Mouse (Mus musculus): ENCODE results near the gene Rfx2. TPM values are rescaled to one million over a fixed set of nuclear protein-coding genes. Genes with fewer than 3 reads are reported as not detected.
A peak's percentile ranks its signal among the peaks of the same experiment; 100 is the strongest.

Gene Rfx2
- polyA plus RNA-seq, 1 experiment from 2014 or later, result 2.5 TPM

GRCm38 (mm10) chr17:56869481-56869977 lies 38.7 kb upstream of the Rfx2 start:
- no peak for ATAC-seq
- 81% methylated on average over 9 of the region's 9 CpGs for WGBS
- H3K9ac ChIP-seq (ENCODE audit: low read depth, low read length), result no peak overlapping the region
- H3K27me3 ChIP-seq (replicated peaks; ENCODE audit: control insufficient read depth, insufficient read depth, low read length), result no peaks in the 10 kb centered on the region
- no peak overlapping the region for H3K4me2 ChIP-seq (ENCODE audit: low read depth, low read length)
- H3K27ac ChIP-seq (ENCODE audit: low read length), result no peak overlapping the region
- H3K36me3 ChIP-seq (ENCODE audit: control insufficient read depth, insufficient read depth, low read length), result no peaks in the 10 kb centered on the region
- H3K4me1 ChIP-seq (ENCODE audit: control insufficient read depth, insufficient read depth, low read length), result no peaks in the 10 kb centered on the region
- H3K9me3 ChIP-seq (ENCODE audit: control insufficient read depth, low read length), result peaks cover 5% of the 10 kb centered on the region
- H3K4me3 ChIP-seq (ENCODE audit: low read length), result no peak overlapping the region

- Histone ChIP-seq H3K27ac (ENCODE audit: low read length) (no peak overlapping the region), H3K9me3 (ENCODE audit: control insufficient read depth, low read length) (peaks cover 5% of the 10 kb centered on the region), H3K27me3 (replicated peaks; ENCODE audit: control insufficient read depth, insufficient read depth, low read length) (no peaks in the 10 kb centered on the region), H3K36me3 (ENCODE audit: control insufficient read depth, insufficient read depth, low read length) (no peaks in the 10 kb centered on the region), H3K4me1 (ENCODE audit: control insufficient read depth, insufficient read depth, low read length) (no peaks in the 10 kb centered on the region), H3K9ac (ENCODE audit: low read depth, low read length) (no peak overlapping the region), H3K4me2 (ENCODE audit: low read depth, low read length) (no peak overlapping the region), H3K4me3 (ENCODE audit: low read length) (no peak overlapping the region)
- 71% methylated on average over 7 of the region's 7 CpGs for WGBS
- no peak for ATAC-seq
Measured at GRCm38 (mm10) chr17:56866071-56866470, 35.3 kb upstream of the Rfx2 start.

DNA sequence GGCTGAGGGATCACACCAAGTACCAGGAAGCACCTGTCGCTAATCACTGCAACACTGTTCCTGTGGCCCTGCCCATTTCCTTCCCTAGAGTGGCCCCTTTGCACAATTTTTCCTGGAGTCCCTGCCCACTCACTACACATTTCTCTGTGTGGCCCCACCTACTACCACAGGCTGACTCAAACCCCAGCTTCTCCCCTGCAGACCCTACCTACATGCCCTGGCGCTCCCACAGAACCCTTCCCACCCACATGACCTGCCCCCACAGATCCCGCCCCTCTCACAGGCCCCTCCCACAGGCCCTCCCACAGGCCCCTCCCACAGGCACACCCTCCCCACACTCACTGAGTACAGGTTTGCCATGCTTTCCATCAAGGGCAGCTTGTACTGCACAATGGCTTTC lies 30.4 kb upstream of the Rfx2 start:
- ATAC-seq, result peak; percentile 83
- H3K4me1 ChIP-seq (ENCODE audit: control insufficient read depth, insufficient read depth, low read length), result no peaks in the 10 kb centered on the region
- H3K27me3 ChIP-seq (replicated peaks; ENCODE audit: control insufficient read depth, insufficient read depth, low read length), result no peaks in the 10 kb centered on the region
- WGBS, result 53% methylated on average over 3 of the region's 3 CpGs
- no peak overlapping the region for H3K4me2 ChIP-seq (ENCODE audit: low read depth, low read length)
- H3K9me3 ChIP-seq (ENCODE audit: control insufficient read depth, low read length), result no peaks in the 10 kb centered on the region
- no peak overlapping the region; the same call in 1 of the 2 replicates for H3K27ac ChIP-seq (ENCODE audit: low read length)
- H3K9ac ChIP-seq (ENCODE audit: low read depth, low read length), result no peak overlapping the region
- no peaks in the 10 kb centered on the region for H3K36me3 ChIP-seq (ENCODE audit: control insufficient read depth, insufficient read depth, low read length)
- no peak overlapping the region for H3K4me3 ChIP-seq (ENCODE audit: low read length)

DNA sequence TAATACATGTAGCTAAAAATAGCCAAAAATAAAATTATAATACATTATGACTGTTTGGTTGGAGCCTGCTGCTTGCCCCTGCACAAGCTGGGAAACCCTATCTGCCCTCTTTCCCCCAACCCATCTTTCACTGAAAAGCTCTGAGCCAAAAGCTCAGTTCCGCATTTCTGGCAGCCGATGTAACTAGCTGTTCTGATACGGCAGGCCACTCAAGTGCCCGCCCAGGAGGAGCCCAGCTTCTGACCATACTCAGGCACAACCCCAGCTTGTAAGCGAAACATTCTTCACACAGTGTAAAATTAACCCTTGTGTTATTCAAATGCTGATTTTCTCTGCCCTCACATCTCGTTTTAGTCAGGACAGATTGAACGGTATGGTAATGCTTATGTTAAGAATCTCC lies 28.1 kb upstream of the Rfx2 start:
- no peak for ATAC-seq

DNA sequence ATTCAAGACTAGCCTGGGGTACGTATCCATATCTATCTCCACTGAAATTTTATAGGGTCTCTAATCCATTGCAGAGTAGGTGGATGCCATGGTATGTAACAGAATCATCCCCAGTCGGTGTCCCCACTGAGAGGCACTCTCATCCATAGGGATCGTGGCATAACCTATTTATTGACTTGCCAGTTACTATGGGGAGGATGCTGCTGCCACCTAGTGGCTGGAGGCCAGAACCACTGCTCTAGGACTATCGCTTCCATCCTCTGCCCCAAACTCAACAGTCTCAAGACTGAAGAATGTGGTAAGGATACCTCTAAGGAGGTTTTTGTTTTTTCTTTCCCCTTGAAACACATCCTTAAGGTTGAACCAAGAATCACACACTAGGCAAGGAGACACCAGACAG lies 27.4 kb upstream of the Rfx2 start:
- Histone ChIP-seq H3K27ac (ENCODE audit: low read length) (0 out of 2 replicates have a peak overlapping the region, but pooled peaks have one; percentile 35), H3K4me3 (ENCODE audit: low read length) (no peak overlapping the region), H3K9me3 (ENCODE audit: control insufficient read depth, low read length) (no peaks in the 10 kb centered on the region), H3K9ac (ENCODE audit: low read depth, low read length) (no peak overlapping the region), H3K4me1 (ENCODE audit: control insufficient read depth, insufficient read depth, low read length) (no peaks in the 10 kb centered on the region), H3K36me3 (ENCODE audit: control insufficient read depth, insufficient read depth, low read length) (no peaks in the 10 kb centered on the region), H3K27me3 (replicated peaks; ENCODE audit: control insufficient read depth, insufficient read depth, low read length) (no peaks in the 10 kb centered on the region), H3K4me2 (ENCODE audit: low read depth, low read length) (no peak overlapping the region)
- ATAC-seq, result 0 out of 2 replicates have a peak, but pooled peaks have one; percentile 25
- 50% methylated on average over 4 of the region's 4 CpGs for WGBS

More for the DNA sequence above, 28.1 kb upstream of the Rfx2 start:
- H3K4me3 ChIP-seq (ENCODE audit: low read length), result no peak overlapping the region
- H3K4me1 ChIP-seq (ENCODE audit: control insufficient read depth, insufficient read depth, low read length), result no peaks in the 10 kb centered on the region
- H3K27me3 ChIP-seq (replicated peaks; ENCODE audit: control insufficient read depth, insufficient read depth, low read length), result no peaks in the 10 kb centered on the region
- no peak overlapping the region for H3K9ac ChIP-seq (ENCODE audit: low read depth, low read length)
- no peaks in the 10 kb centered on the region for H3K36me3 ChIP-seq (ENCODE audit: control insufficient read depth, insufficient read depth, low read length)
- peak overlapping the region; percentile 35; the same call in 1 of the 2 replicates for H3K27ac ChIP-seq (ENCODE audit: low read length)
- no peaks in the 10 kb centered on the region for H3K9me3 ChIP-seq (ENCODE audit: control insufficient read depth, low read length)
- 41% methylated on average over 7 of the region's 7 CpGs for WGBS
- no peak overlapping the region for H3K4me2 ChIP-seq (ENCODE audit: low read depth, low read length)

GRCm38 (mm10) chr17:56855421-56855820 lies 24.6 kb upstream of the Rfx2 start:
- H3K27me3 ChIP-seq (replicated peaks; ENCODE audit: control insufficient read depth, insufficient read depth, low read length), result no peaks in the 10 kb centered on the region

DNA sequence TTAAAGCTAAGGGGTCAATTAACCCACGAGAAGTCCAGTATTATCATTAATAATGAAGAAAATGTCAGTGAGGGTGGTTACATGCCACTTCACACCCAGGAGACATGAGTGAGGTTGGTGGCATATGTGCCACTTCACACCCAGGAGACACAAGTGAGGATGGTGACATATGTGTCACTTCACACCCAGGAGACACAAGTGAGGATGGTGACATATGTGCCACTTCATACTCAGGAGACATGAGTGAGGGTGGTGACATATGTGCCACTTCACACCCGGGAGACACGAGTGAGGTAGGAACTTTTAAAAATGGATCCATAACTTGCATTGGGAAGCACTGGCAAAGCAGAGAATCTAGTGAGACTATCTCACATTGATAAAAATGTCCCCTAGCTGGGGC lies 20.4 kb upstream of the Rfx2 start:
- Histone ChIP-seq H3K4me2 (ENCODE audit: low read depth, low read length) (no peak overlapping the region), H3K36me3 (ENCODE audit: control insufficient read depth, insufficient read depth, low read length) (no peaks in the 10 kb centered on the region), H3K9me3 (ENCODE audit: control insufficient read depth, low read length) (no peaks in the 10 kb centered on the region), H3K4me3 (ENCODE audit: low read length) (no peak overlapping the region), H3K27ac (ENCODE audit: low read length) (no peak overlapping the region), H3K4me1 (ENCODE audit: control insufficient read depth, insufficient read depth, low read length) (no peaks in the 10 kb centered on the region), H3K9ac (ENCODE audit: low read depth, low read length) (no peak overlapping the region), H3K27me3 (replicated peaks; ENCODE audit: control insufficient read depth, insufficient read depth, low read length) (no peaks in the 10 kb centered on the region)
- 78% methylated on average over 3 of the region's 3 CpGs for WGBS
- no peak for ATAC-seq

More at GRCm38 (mm10) chr17:56855421-56855820, 24.6 kb upstream of the Rfx2 start:
- Histone ChIP-seq H3K36me3 (ENCODE audit: control insufficient read depth, insufficient read depth, low read length) (no peaks in the 10 kb centered on the region), H3K9ac (ENCODE audit: low read depth, low read length) (no peak overlapping the region), H3K4me3 (ENCODE audit: low read length) (no peak overlapping the region), H3K4me1 (ENCODE audit: control insufficient read depth, insufficient read depth, low read length) (no peaks in the 10 kb centered on the region), H3K27ac (ENCODE audit: low read length) (no peak overlapping the region), H3K9me3 (ENCODE audit: control insufficient read depth, low read length) (no peaks in the 10 kb centered on the region), H3K4me2 (ENCODE audit: low read depth, low read length) (no peak overlapping the region)
- WGBS, result 74% methylated on average over 3 of the region's 3 CpGs
- ATAC-seq, result no peak

DNA sequence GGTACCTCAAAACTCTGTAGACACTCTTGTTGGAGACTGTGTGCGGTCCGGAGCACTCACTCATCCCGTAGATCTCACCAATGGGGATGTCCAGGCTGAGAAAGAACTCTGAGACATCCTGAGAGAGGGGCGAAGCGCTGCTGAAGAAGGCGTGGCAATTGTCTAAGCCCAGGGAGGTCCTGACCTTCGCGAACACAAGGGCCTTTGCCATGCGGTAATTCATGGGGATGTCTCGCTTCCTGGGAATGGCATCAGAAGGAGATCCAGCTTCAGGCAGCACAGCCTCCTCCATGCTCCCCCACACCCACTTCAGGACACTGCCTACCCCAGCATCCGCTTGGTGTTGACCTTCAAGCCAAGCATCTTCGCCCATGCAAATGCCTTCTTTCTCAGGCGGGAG lies 18.9 kb upstream of the Rfx2 start:
- no peak overlapping the region for H3K4me3 ChIP-seq (ENCODE audit: low read length)
- no peak overlapping the region for H3K4me2 ChIP-seq (ENCODE audit: low read depth, low read length)
- no peak for ATAC-seq
- H3K4me1 ChIP-seq (ENCODE audit: control insufficient read depth, insufficient read depth, low read length), result no peaks in the 10 kb centered on the region
- H3K9ac ChIP-seq (ENCODE audit: low read depth, low read length), result no peak overlapping the region
- no peaks in the 10 kb centered on the region for H3K9me3 ChIP-seq (ENCODE audit: control insufficient read depth, low read length)
- 79% methylated on average over 13 of the region's 13 CpGs for WGBS
- H3K36me3 ChIP-seq (ENCODE audit: control insufficient read depth, insufficient read depth, low read length), result no peaks in the 10 kb centered on the region
- H3K27ac ChIP-seq (ENCODE audit: low read length), result no peak overlapping the region
- H3K27me3 ChIP-seq (replicated peaks; ENCODE audit: control insufficient read depth, insufficient read depth, low read length), result no peaks in the 10 kb centered on the region

DNA sequence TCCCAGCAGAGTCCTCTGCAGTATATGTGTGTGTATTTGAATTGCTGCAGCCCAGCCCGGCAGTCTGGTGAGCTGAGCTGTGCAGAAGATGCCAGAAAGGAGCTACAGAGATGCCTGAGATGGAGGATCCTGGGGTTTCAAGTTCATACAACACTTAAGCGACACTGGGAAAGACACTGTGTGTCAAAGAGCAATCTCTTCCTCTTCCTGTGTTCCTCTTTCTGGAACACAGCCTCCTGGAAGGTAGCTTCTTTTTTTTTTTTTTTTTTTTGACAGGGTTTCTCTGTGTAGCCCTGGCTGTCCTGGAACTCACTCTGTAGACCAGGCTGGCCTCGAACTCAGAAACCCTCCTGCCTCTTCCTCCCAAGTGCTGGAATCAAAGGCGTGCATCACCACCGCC lies 18.0 kb upstream of the Rfx2 start:
- H3K27ac ChIP-seq (ENCODE audit: low read length), result no peak overlapping the region
- no peaks in the 10 kb centered on the region for H3K9me3 ChIP-seq (ENCODE audit: control insufficient read depth, low read length)
- no peaks in the 10 kb centered on the region for H3K4me1 ChIP-seq (ENCODE audit: control insufficient read depth, insufficient read depth, low read length)
- 83% methylated on average over 5 of the region's 5 CpGs for WGBS
- no peak overlapping the region for H3K9ac ChIP-seq (ENCODE audit: low read depth, low read length)
- H3K4me2 ChIP-seq (ENCODE audit: low read depth, low read length), result no peak overlapping the region
- no peaks in the 10 kb centered on the region for H3K36me3 ChIP-seq (ENCODE audit: control insufficient read depth, insufficient read depth, low read length)
- no peak overlapping the region for H3K4me3 ChIP-seq (ENCODE audit: low read length)
- ATAC-seq, result no peak
- no peaks in the 10 kb centered on the region for H3K27me3 ChIP-seq (replicated peaks; ENCODE audit: control insufficient read depth, insufficient read depth, low read length)

DNA sequence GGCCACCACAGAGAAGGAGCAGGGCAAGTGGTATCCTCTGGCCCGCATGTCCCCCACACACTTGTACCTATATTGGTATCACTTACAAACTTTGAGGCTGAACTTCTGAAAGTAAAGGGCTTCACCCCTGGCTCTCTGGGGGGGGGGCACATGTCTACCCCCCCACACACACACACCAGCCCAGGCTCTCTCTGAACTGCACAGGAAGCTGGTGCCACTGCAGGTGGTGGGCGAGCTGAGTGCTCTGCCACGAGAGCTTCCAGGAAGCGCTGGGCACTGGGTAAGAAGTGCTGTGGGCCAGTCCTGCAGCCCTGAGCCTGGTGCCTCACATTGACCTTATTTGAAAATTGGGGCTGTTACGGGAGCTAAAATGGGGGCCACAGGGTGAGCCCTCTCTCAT lies 12.9 kb upstream of the Rfx2 start:
- 75% methylated on average over 5 of the region's 5 CpGs for WGBS
- Histone ChIP-seq H3K27me3 (replicated peaks; ENCODE audit: control insufficient read depth, insufficient read depth, low read length) (no peaks in the 10 kb centered on the region), H3K4me1 (ENCODE audit: control insufficient read depth, insufficient read depth, low read length) (no peaks in the 10 kb centered on the region), H3K27ac (ENCODE audit: low read length) (no peak overlapping the region), H3K9me3 (ENCODE audit: control insufficient read depth, low read length) (no peaks in the 10 kb centered on the region), H3K9ac (ENCODE audit: low read depth, low read length) (no peak overlapping the region), H3K4me2 (ENCODE audit: low read depth, low read length) (no peak overlapping the region), H3K36me3 (ENCODE audit: control insufficient read depth, insufficient read depth, low read length) (no peaks in the 10 kb centered on the region), H3K4me3 (ENCODE audit: low read length) (no peak overlapping the region)
- no peak for ATAC-seq
